Mouse (Mus musculus) forebrain, embryonic 10.5 days (tissue): ENCODE results near the gene Amz1. TPM values are rescaled to one million over a fixed set of nuclear protein-coding genes. Genes with fewer than 3 reads are reported as not detected.

Source experiments
- DNase-seq: peaks from one replicate; pipeline ENCODE4 v3.0.0-alpha.2; 2017; ENCODE audit warnings: low spot score; ENCODE audit errors: extremely low spot score
- H3K27ac ChIP-seq: fragments of 300-500 bp; sonication (generic); 2 replicates; pipeline ENCODE4 v1.5.1; 2016; ENCODE audit warnings: mild to moderate bottlenecking
- H3K27me3 ChIP-seq: fragments of 300-500 bp; sonication (generic); 2 replicates; pipeline ENCODE4 v1.6.1; 2016; ENCODE audit warnings: mild to moderate bottlenecking; ENCODE audit not compliant: poor library complexity, severe bottlenecking
- H3K36me3 ChIP-seq: fragments of 300-500 bp; sonication (generic); replicated peaks from 2 replicates; pipeline ENCODE4 v1.6.1; 2016; ENCODE audit warnings: mild to moderate bottlenecking, moderate library complexity
- H3K4me1 ChIP-seq: fragments of 300-500 bp; sonication (generic); 2 replicates; pipeline ENCODE4 v1.6.1; 2016
- H3K4me3 ChIP-seq: fragments of 300-500 bp; sonication (generic); 2 replicates; pipeline ENCODE4 v1.5.1; 2016; ENCODE audit warnings: mild to moderate bottlenecking, moderate library complexity
- H3K9me3 ChIP-seq: fragments of 300-500 bp; sonication (generic); 2 replicates; pipeline ENCODE4 v1.6.1; 2016; ENCODE audit warnings: mild to moderate bottlenecking, moderate library complexity
- WGBS: fragments of 180-500 bp; shearing (Covaris S2); methylation state at CpG from one replicate; pipeline ENCODE4 v1.1.7; 2016; 5-methylcytosine and 5-hydroxymethylcytosine counted together
- polyA plus RNA-seq: library from polyadenylated mRNA; unstranded; fragments of >200 nt; fragmentation: Nextera tagmentation; extraction: Ambion mirVana; gene quantifications from 2 replicates; pipeline ENCODE4 v1.2.1, GENCODE M21; 2016

The Amz1 gene
- polyA plus RNA-seq, 1 experiment from 2014 or later: 0.63 TPM

GRCm38 (mm10) chr5:140731040-140731797 lies 7.3 kb downstream of the Amz1 start:
- peaks cover 12% of the 10 kb centered on the region for H3K4me1 ChIP-seq
- peaks cover 4% of the 10 kb centered on the region; the same call in 1 of the 2 replicates for H3K9me3 ChIP-seq
- H3K4me3 ChIP-seq: no peak overlapping the region
- 88% methylated on average over 11 of the region's 11 CpGs for WGBS
- no peak for DNase-seq
- no peaks in the 10 kb centered on the region for H3K36me3 ChIP-seq
- H3K27me3 ChIP-seq: peaks cover 30% of the 10 kb centered on the region
- H3K27ac ChIP-seq: no peak overlapping the region

- WGBS: 64% methylated on average over 4 of the region's 4 CpGs
- Histone ChIP-seq H3K27me3 (peaks cover 40% of the 10 kb centered on the region), H3K9me3 (peaks cover 7% of the 10 kb centered on the region; the same call in 1 of the 2 replicates), H3K36me3 (no peaks in the 10 kb centered on the region), H3K4me3 (no peak overlapping the region), H3K27ac (no peak overlapping the region), H3K4me1 (peaks cover 13% of the 10 kb centered on the region)
- DNase-seq: no peak
Measured at GRCm38 (mm10) chr5:140732195-140732594, 8.3 kb downstream of the Amz1 start.

- Histone ChIP-seq H3K36me3 (no peaks in the 10 kb centered on the region), H3K9me3 (peaks cover 7% of the 10 kb centered on the region; the same call in 1 of the 2 replicates), H3K27me3 (peaks cover 48% of the 10 kb centered on the region), H3K27ac (no peak overlapping the region), H3K4me1 (peaks cover 13% of the 10 kb centered on the region), H3K4me3 (no peak overlapping the region)
- no peak for DNase-seq
- 81% methylated on average over 3 of the region's 3 CpGs for WGBS
Measured at GRCm38 (mm10) chr5:140733336-140733735, 9.4 kb downstream of the Amz1 start.

GRCm38 (mm10) chr5:140735297-140735696 lies 11.4 kb downstream of the Amz1 start:
- WGBS: under 1% methylated on average over 22 of the region's 22 CpGs
- H3K36me3 ChIP-seq: no peaks in the 10 kb centered on the region
- H3K4me1 ChIP-seq: peaks cover 13% of the 10 kb centered on the region
- H3K9me3 ChIP-seq: peaks cover 7% of the 10 kb centered on the region; the same call in 1 of the 2 replicates
- H3K4me3 ChIP-seq: peak overlapping the region; percentile 48
- peak overlapping the region; percentile 17; the same call in 1 of the 2 replicates for H3K27ac ChIP-seq
- peaks cover 48% of the 10 kb centered on the region for H3K27me3 ChIP-seq
- DNase-seq: peak; percentile 30

GRCm38 (mm10) chr5:140736166-140736565 lies 12.2 kb downstream of the Amz1 start:
- Histone ChIP-seq H3K4me1 (peaks cover 13% of the 10 kb centered on the region), H3K9me3 (peaks cover 7% of the 10 kb centered on the region; the same call in 1 of the 2 replicates), H3K27me3 (peaks cover 48% of the 10 kb centered on the region), H3K36me3 (no peaks in the 10 kb centered on the region), H3K27ac (no peak overlapping the region), H3K4me3 (peak overlapping the region; percentile 48)
- 20% methylated on average over 13 of the region's 13 CpGs for WGBS
- DNase-seq: no peak

GRCm38 (mm10) chr5:140739813-140740212 lies 15.9 kb downstream of the Amz1 start:
- 85% methylated on average over 12 of the region's 12 CpGs for WGBS
- no peak for DNase-seq
- Histone ChIP-seq H3K27me3 (peaks cover 33% of the 10 kb centered on the region), H3K4me3 (no peak overlapping the region), H3K36me3 (no peaks in the 10 kb centered on the region), H3K4me1 (peaks cover 17% of the 10 kb centered on the region), H3K27ac (no peak overlapping the region), H3K9me3 (peaks cover 7% of the 10 kb centered on the region; the same call in 1 of the 2 replicates)

- H3K27ac ChIP-seq: no peak overlapping the region
- WGBS: 81% methylated on average over 11 of the region's 11 CpGs
- DNase-seq: no peak
Measured at GRCm38 (mm10) chr5:140741040-140741439, 17.1 kb downstream of the Amz1 start.

GRCm38 (mm10) chr5:140741877-140742276 lies 17.9 kb downstream of the Amz1 start:
- DNase-seq: no peak
- no peaks in the 10 kb centered on the region for H3K36me3 ChIP-seq
- H3K9me3 ChIP-seq: no peaks in the 10 kb centered on the region
- peaks cover 4% of the 10 kb centered on the region; the same call in 1 of the 2 replicates for H3K4me1 ChIP-seq
- H3K27me3 ChIP-seq: peaks cover 12% of the 10 kb centered on the region
- no peak overlapping the region for H3K27ac ChIP-seq
- H3K4me3 ChIP-seq: no peak overlapping the region

More at GRCm38 (mm10) chr5:140741040-140741439, 17.1 kb downstream of the Amz1 start:
- Histone ChIP-seq H3K9me3 (peaks cover 6% of the 10 kb centered on the region; the same call in 1 of the 2 replicates), H3K36me3 (no peaks in the 10 kb centered on the region), H3K4me1 (peaks cover 6% of the 10 kb centered on the region), H3K4me3 (no peak overlapping the region), H3K27me3 (peaks cover 20% of the 10 kb centered on the region)

- no peaks in the 10 kb centered on the region for H3K9me3 ChIP-seq
- no peaks in the 10 kb centered on the region for H3K36me3 ChIP-seq
- 33% methylated on average over 12 of the region's 12 CpGs for WGBS
- DNase-seq: no peak
- peaks cover 9% of the 10 kb centered on the region for H3K4me1 ChIP-seq
- H3K27me3 ChIP-seq: no peaks in the 10 kb centered on the region
- H3K4me3 ChIP-seq: no peak overlapping the region
- 0 out of 2 replicates have a peak overlapping the region, but pooled peaks have one; percentile 18 for H3K27ac ChIP-seq
Measured at GRCm38 (mm10) chr5:140743706-140744131, 19.8 kb downstream of the Amz1 start.

GRCm38 (mm10) chr5:140748425-140748824 lies 24.5 kb downstream of the Amz1 start:
- Histone ChIP-seq H3K27ac (peak overlapping the region; percentile 49), H3K36me3 (0 out of 2 replicates have a peak, but pooled peaks cover 3% of the 10 kb centered on the region), H3K27me3 (no peaks in the 10 kb centered on the region), H3K4me3 (no peak overlapping the region), H3K4me1 (peaks cover 17% of the 10 kb centered on the region), H3K9me3 (peaks cover 8% of the 10 kb centered on the region)
- WGBS: 90% methylated on average over 10 of the region's 10 CpGs
- DNase-seq: no peak

- H3K27ac ChIP-seq: peak overlapping the region; percentile 88
- H3K4me1 ChIP-seq: peaks cover 13% of the 10 kb centered on the region
- H3K9me3 ChIP-seq: peaks cover 8% of the 10 kb centered on the region
- 22% methylated on average over 12 of the region's 12 CpGs for WGBS
- no peaks in the 10 kb centered on the region for H3K27me3 ChIP-seq
- peak; percentile 75 for DNase-seq
- peak overlapping the region; percentile 44 for H3K4me3 ChIP-seq
- H3K36me3 ChIP-seq: 0 out of 2 replicates have a peak, but pooled peaks cover 3% of the 10 kb centered on the region
Measured at GRCm38 (mm10) chr5:140749062-140749875, 25.3 kb downstream of the Amz1 start.

GRCm38 (mm10) chr5:140750925-140751324 lies 27.0 kb downstream of the Amz1 start:
- 0% methylated on average over 1 of the region's 2 CpGs for WGBS
- peaks cover 8% of the 10 kb centered on the region for H3K9me3 ChIP-seq
- 0 out of 2 replicates have a peak, but pooled peaks cover 3% of the 10 kb centered on the region for H3K36me3 ChIP-seq
- H3K4me3 ChIP-seq: no peak overlapping the region
- DNase-seq: no peak
- no peaks in the 10 kb centered on the region for H3K27me3 ChIP-seq
- peaks cover 13% of the 10 kb centered on the region for H3K4me1 ChIP-seq
- no peak overlapping the region for H3K27ac ChIP-seq
